Mouse (Mus musculus): ENCODE measurements at regions not wholly inside any gene's neighbourhood (a gene's known extent, or its start where the extent isn't known, plus 50 kb on each side); places are given as distances from the start of the nearest gene placed in this dataset.

GRCm38 (mm10) chr13:114535721-114536120, 77.0 kb upstream of the Fst start:
- H3K9me3 ChIP-seq (replicated peaks; ENCODE audit: control insufficient read depth, insufficient read depth, low read length, poor library complexity, severe bottlenecking), result no peaks in the 10 kb centered on the region; the same call in 1 of the 2 replicates
- H3K9ac ChIP-seq (ENCODE audit: low read depth, poor library complexity, severe bottlenecking), result no peak overlapping the region
- no peaks in the 10 kb centered on the region for H3K4me1 ChIP-seq (ENCODE audit: control insufficient read depth, insufficient read depth, low read length)
- no peaks in the 10 kb centered on the region for H3K27me3 ChIP-seq (ENCODE audit: control insufficient read depth, insufficient read depth, low read length, poor library complexity, severe bottlenecking)
- no peak overlapping the region for H3K27ac ChIP-seq (ENCODE audit: insufficient read depth, low read length)
- TF ChIP-seq EP300 (IDR thresholded peaks at IDR 0.05; ENCODE audit: insufficient read depth, low read depth, low read length) (no peak), POLR2A (IDR thresholded peaks at IDR 0.05; ENCODE audit: insufficient read depth, low read length) (no peak), CTCF (IDR thresholded peaks at IDR 0.05; ENCODE audit: low read depth, low read length) (no peak)
- no peaks in the 10 kb centered on the region for H3K36me3 ChIP-seq (ENCODE audit: control insufficient read depth, insufficient read depth, low read length, poor library complexity, severe bottlenecking)
- H3K4me3 ChIP-seq (ENCODE audit: low read depth, low read length), result no peak overlapping the region

DNA sequence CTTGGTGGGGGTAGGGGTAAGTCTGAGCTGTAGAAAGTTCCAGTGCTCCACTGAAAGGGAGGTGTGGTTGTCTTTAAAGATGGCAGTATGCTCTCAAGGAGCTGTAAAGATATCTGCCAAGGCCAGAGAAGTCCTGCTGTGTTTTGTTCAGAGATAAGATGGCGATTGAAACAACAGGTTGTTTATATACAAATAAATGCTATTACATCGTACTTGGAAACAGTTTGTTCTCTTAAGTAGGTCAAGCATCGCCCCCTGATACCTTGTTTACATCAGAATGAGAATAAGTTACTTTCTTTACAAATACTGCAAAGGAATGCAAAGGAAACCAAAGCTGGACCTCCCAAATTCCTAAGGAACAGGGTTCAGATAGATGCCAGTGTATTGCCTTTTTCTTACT, 113.0 kb upstream of the Fst start:
- Histone ChIP-seq H3K36me3 (ENCODE audit: control insufficient read depth, insufficient read depth, low read length, poor library complexity, severe bottlenecking) (no peaks in the 10 kb centered on the region), H3K4me3 (ENCODE audit: low read depth, low read length) (no peak overlapping the region), H3K27ac (ENCODE audit: insufficient read depth, low read length) (no peak overlapping the region), H3K9me3 (replicated peaks; ENCODE audit: control insufficient read depth, insufficient read depth, low read length, poor library complexity, severe bottlenecking) (no peaks in the 10 kb centered on the region), H3K9ac (ENCODE audit: low read depth, poor library complexity, severe bottlenecking) (no peak overlapping the region), H3K4me1 (ENCODE audit: control insufficient read depth, insufficient read depth, low read length) (no peaks in the 10 kb centered on the region), H3K27me3 (ENCODE audit: control insufficient read depth, insufficient read depth, low read length, poor library complexity, severe bottlenecking) (no peaks in the 10 kb centered on the region)
- no peak for TF ChIP-seq POLR2A (IDR thresholded peaks at IDR 0.05; ENCODE audit: insufficient read depth, low read length)
- TF ChIP-seq CTCF (IDR thresholded peaks at IDR 0.05; ENCODE audit: low read depth, low read length), result no peak
- TF ChIP-seq EP300 (IDR thresholded peaks at IDR 0.05; ENCODE audit: insufficient read depth, low read depth, low read length), result no peak

- Histone ChIP-seq H3K27ac (ENCODE audit: insufficient read depth, low read length) (no peak overlapping the region), H3K9me3 (replicated peaks; ENCODE audit: control insufficient read depth, insufficient read depth, low read length, poor library complexity, severe bottlenecking) (no peaks in the 10 kb centered on the region), H3K36me3 (ENCODE audit: control insufficient read depth, insufficient read depth, low read length, poor library complexity, severe bottlenecking) (no peaks in the 10 kb centered on the region)
Measured at GRCm38 (mm10) chr13:114584566-114584965, 125.8 kb upstream of the Fst start.

GRCm38 (mm10) chr13:114587621-114588020, 128.9 kb upstream of the Fst start:
- no peak overlapping the region for H3K27ac ChIP-seq (ENCODE audit: insufficient read depth, low read length)
- no peak overlapping the region for H3K9ac ChIP-seq (ENCODE audit: low read depth, poor library complexity, severe bottlenecking)
- H3K4me3 ChIP-seq (ENCODE audit: low read depth, low read length), result no peak overlapping the region
- H3K4me1 ChIP-seq (ENCODE audit: control insufficient read depth, insufficient read depth, low read length), result no peaks in the 10 kb centered on the region
- no peaks in the 10 kb centered on the region for H3K27me3 ChIP-seq (ENCODE audit: control insufficient read depth, insufficient read depth, low read length, poor library complexity, severe bottlenecking)
- TF ChIP-seq POLR2A (IDR thresholded peaks at IDR 0.05; ENCODE audit: insufficient read depth, low read length) (no peak), CTCF (IDR thresholded peaks at IDR 0.05; ENCODE audit: low read depth, low read length) (no peak), EP300 (IDR thresholded peaks at IDR 0.05; ENCODE audit: insufficient read depth, low read depth, low read length) (no peak)
- no peaks in the 10 kb centered on the region for H3K9me3 ChIP-seq (replicated peaks; ENCODE audit: control insufficient read depth, insufficient read depth, low read length, poor library complexity, severe bottlenecking)
- no peaks in the 10 kb centered on the region for H3K36me3 ChIP-seq (ENCODE audit: control insufficient read depth, insufficient read depth, low read length, poor library complexity, severe bottlenecking)

More at GRCm38 (mm10) chr13:114584566-114584965, 125.8 kb upstream of the Fst start:
- H3K4me3 ChIP-seq (ENCODE audit: low read depth, low read length), result no peak overlapping the region
- no peaks in the 10 kb centered on the region for H3K4me1 ChIP-seq (ENCODE audit: control insufficient read depth, insufficient read depth, low read length)
- H3K9ac ChIP-seq (ENCODE audit: low read depth, poor library complexity, severe bottlenecking), result no peak overlapping the region
- TF ChIP-seq EP300 (IDR thresholded peaks at IDR 0.05; ENCODE audit: insufficient read depth, low read depth, low read length) (no peak), POLR2A (IDR thresholded peaks at IDR 0.05; ENCODE audit: insufficient read depth, low read length) (no peak), CTCF (IDR thresholded peaks at IDR 0.05; ENCODE audit: low read depth, low read length) (no peak)
- no peaks in the 10 kb centered on the region for H3K27me3 ChIP-seq (ENCODE audit: control insufficient read depth, insufficient read depth, low read length, poor library complexity, severe bottlenecking)

GRCm38 (mm10) chr13:114603341-114603740, 144.6 kb upstream of the Fst start:
- Histone ChIP-seq H3K27me3 (ENCODE audit: control insufficient read depth, insufficient read depth, low read length, poor library complexity, severe bottlenecking) (peaks cover 2% of the 10 kb centered on the region; the same call in 1 of the 2 replicates), H3K27ac (ENCODE audit: insufficient read depth, low read length) (no peak overlapping the region), H3K36me3 (ENCODE audit: control insufficient read depth, insufficient read depth, low read length, poor library complexity, severe bottlenecking) (no peaks in the 10 kb centered on the region), H3K4me3 (ENCODE audit: low read depth, low read length) (no peak overlapping the region), H3K9me3 (replicated peaks; ENCODE audit: control insufficient read depth, insufficient read depth, low read length, poor library complexity, severe bottlenecking) (no peaks in the 10 kb centered on the region), H3K4me1 (ENCODE audit: control insufficient read depth, insufficient read depth, low read length) (no peaks in the 10 kb centered on the region), H3K9ac (ENCODE audit: low read depth, poor library complexity, severe bottlenecking) (no peak overlapping the region)
- no peak for TF ChIP-seq POLR2A (IDR thresholded peaks at IDR 0.05; ENCODE audit: insufficient read depth, low read length)
- TF ChIP-seq EP300 (IDR thresholded peaks at IDR 0.05; ENCODE audit: insufficient read depth, low read depth, low read length), result no peak
- no peak for TF ChIP-seq CTCF (IDR thresholded peaks at IDR 0.05; ENCODE audit: low read depth, low read length)

GRCm38 (mm10) chr13:114604037-114604694, 145.4 kb upstream of the Fst start:
- Histone ChIP-seq H3K36me3 (ENCODE audit: control insufficient read depth, insufficient read depth, low read length, poor library complexity, severe bottlenecking) (no peaks in the 10 kb centered on the region), H3K27ac (ENCODE audit: insufficient read depth, low read length) (no peak overlapping the region), H3K9ac (ENCODE audit: low read depth, poor library complexity, severe bottlenecking) (no peak overlapping the region), H3K4me3 (ENCODE audit: low read depth, low read length) (no peak overlapping the region), H3K27me3 (ENCODE audit: control insufficient read depth, insufficient read depth, low read length, poor library complexity, severe bottlenecking) (peaks cover 2% of the 10 kb centered on the region; the same call in 1 of the 2 replicates), H3K9me3 (replicated peaks; ENCODE audit: control insufficient read depth, insufficient read depth, low read length, poor library complexity, severe bottlenecking) (no peaks in the 10 kb centered on the region), H3K4me1 (ENCODE audit: control insufficient read depth, insufficient read depth, low read length) (no peaks in the 10 kb centered on the region)
- TF ChIP-seq EP300 (IDR thresholded peaks at IDR 0.05; ENCODE audit: insufficient read depth, low read depth, low read length) (no peak), CTCF (IDR thresholded peaks at IDR 0.05; ENCODE audit: low read depth, low read length) (no peak), POLR2A (IDR thresholded peaks at IDR 0.05; ENCODE audit: insufficient read depth, low read length) (no peak)
